Mouse (Mus musculus) MEL (cell line): ENCODE measurements around the gene Syn1. TPM values are rescaled to one million over a fixed set of nuclear protein-coding genes. Genes with fewer than 3 reads are reported as not detected.

ENCODE experiments used
- DNase-seq: peaks from one replicate; pipeline ENCODE4 v3.0.0; 2011; ENCODE audit warnings: low read depth, low spot score
- H3K27ac ChIP-seq: 2 replicates; pipeline ENCODE4 v1.5.1; 2012; ENCODE audit warnings: low read depth, mild to moderate bottlenecking, control low read depth, low read length, moderate library complexity; ENCODE audit not compliant: control insufficient read depth
- H3K27me3 ChIP-seq, 2 experiments: fragments of 150-350 bp in 1 of 2; sonication (generic) in 1 of 2; 2 replicates each; pipeline ENCODE4 v1.6.1; 2012; ENCODE audit warnings: low read length in 2 of 2, mild to moderate bottlenecking in 2 of 2, improper control_type of control experiment in 1 of 2, moderate library complexity in 1 of 2; ENCODE audit not compliant: insufficient read depth in 2 of 2, control insufficient read depth in 1 of 2
- H3K36me3 ChIP-seq, 2 experiments: 2 replicates each; pipeline ENCODE4 v1.6.1; 2012 to 2014; ENCODE audit warnings: low read length in 2 of 2, improper control_type of control experiment in 1 of 2, inconsistent platforms in 1 of 2, mild to moderate bottlenecking in 1 of 2; ENCODE audit not compliant: insufficient read depth in 2 of 2, control insufficient read depth in 1 of 2
- H3K4me1 ChIP-seq, 2 experiments: fragments of 150-350 bp in 1 of 2; sonication (generic) in 1 of 2; 2 replicates each; pipeline ENCODE4 v1.6.1; 2012; ENCODE audit warnings: low read length in 2 of 2, improper control_type of control experiment in 1 of 2, mild to moderate bottlenecking in 1 of 2; ENCODE audit not compliant: insufficient read depth in 2 of 2, control insufficient read depth in 1 of 2
- H3K4me3 ChIP-seq, 2 experiments: fragments of 150-350 bp in 1 of 2; sonication (generic) in 1 of 2; 2 replicates each; pipeline ENCODE4 v1.5.1; 2012; ENCODE audit warnings: low read depth in 2 of 2, low read length in 2 of 2, mild to moderate bottlenecking in 2 of 2, moderate library complexity in 2 of 2, control low read depth in 1 of 2, improper control_type of control experiment in 1 of 2; ENCODE audit not compliant: control insufficient read depth in 1 of 2, insufficient read depth in 1 of 2
- H3K79me2 ChIP-seq: 2 replicates; pipeline ENCODE4 v1.6.1; 2012; ENCODE audit warnings: mild to moderate bottlenecking, low read length, moderate library complexity; ENCODE audit not compliant: control insufficient read depth, poor library complexity, insufficient read depth
- H3K9ac ChIP-seq: 2 replicates; pipeline ENCODE4 v1.6.1; 2012; ENCODE audit warnings: low read depth, mild to moderate bottlenecking, control low read depth, low read length, moderate library complexity; ENCODE audit not compliant: control insufficient read depth, poor library complexity, severe bottlenecking
- H3K9me3 ChIP-seq: fragments of 150-350 bp; sonication (generic); replicated peaks from 2 replicates; pipeline ENCODE4 v1.6.1; 2012; ENCODE audit warnings: mild to moderate bottlenecking, low read length, improper control_type of control experiment, moderate library complexity; ENCODE audit not compliant: insufficient read depth
- BHLHE40 ChIP-seq: IDR thresholded peaks from 2 replicates; pipeline ENCODE4 v1.6.1; 2012; ENCODE audit warnings: low read depth, mild to moderate bottlenecking, inconsistent platforms, low read length, improper control_type of control experiment, borderline replicate concordance
- CHD2 ChIP-seq: IDR thresholded peaks from 2 replicates; pipeline ENCODE4 v1.6.1; 2011; ENCODE audit warnings: low read length, improper control_type of control experiment
- CTCF ChIP-seq, 3 experiments: IDR thresholded peaks in 2 of 3; conservative IDR thresholded peaks in 1 of 3; 2 replicates each; pipeline ENCODE4 v1.5.1; 2011 to 2012; ENCODE audit warnings: low read length in 3 of 3, low read depth in 2 of 3, mild to moderate bottlenecking in 2 of 3, improper control_type of control experiment in 1 of 3, inconsistent platforms in 1 of 3, mixed read lengths in 1 of 3, moderate library complexity in 1 of 3; ENCODE audit not compliant: control insufficient read depth in 1 of 3, insufficient read depth in 1 of 3, poor library complexity in 1 of 3, severe bottlenecking in 1 of 3
- ELF1 ChIP-seq: IDR thresholded peaks from 2 replicates; pipeline ENCODE4 v1.6.1; 2014; ENCODE audit warnings: low read depth, mild to moderate bottlenecking, inconsistent platforms, low read length, improper control_type of control experiment, moderate library complexity
- EP300 ChIP-seq, 2 experiments: IDR thresholded peaks; 2 replicates each; pipeline ENCODE4 v1.6.1; 2011; ENCODE audit warnings: improper control_type of control experiment in 2 of 2, low read length in 2 of 2, low read depth in 1 of 2, mild to moderate bottlenecking in 1 of 2
- ETS1 ChIP-seq: IDR thresholded peaks from 2 replicates; pipeline ENCODE4 v1.6.1; 2012; ENCODE audit warnings: low read depth, mild to moderate bottlenecking, inconsistent platforms, low read length, improper control_type of control experiment, moderate library complexity
- GABPA ChIP-seq: IDR thresholded peaks from 2 replicates; pipeline ENCODE4 v1.6.1; 2012; ENCODE audit warnings: low read depth, mild to moderate bottlenecking, inconsistent platforms, low read length, improper control_type of control experiment, moderate library complexity
- GATA1 ChIP-seq: IDR thresholded peaks from 2 replicates; pipeline ENCODE4 v1.6.1; 2011; ENCODE audit warnings: low read depth, low read length, improper control_type of control experiment
- JUND ChIP-seq: IDR thresholded peaks from 2 replicates; pipeline ENCODE4 v1.6.1; 2011; ENCODE audit warnings: low read depth, mild to moderate bottlenecking, improper control_type of control experiment, low read length
- KAT2A ChIP-seq: conservative IDR thresholded peaks from 2 replicates; pipeline ENCODE4 v1.6.1; 2012; ENCODE audit warnings: low read depth, low read length, improper control_type of control experiment, inconsistent platforms
- MAFK ChIP-seq: IDR thresholded peaks from 2 replicates; pipeline ENCODE4 v1.6.1; 2011; ENCODE audit warnings: low read depth, mild to moderate bottlenecking, low read length, improper control_type of control experiment, borderline replicate concordance
- MAX ChIP-seq: IDR thresholded peaks from 2 replicates; pipeline ENCODE4 v1.6.1; 2011; ENCODE audit warnings: low read length, improper control_type of control experiment
- MAZ ChIP-seq: IDR thresholded peaks from 2 replicates; pipeline ENCODE4 v1.6.1; 2012; ENCODE audit warnings: low read depth, mild to moderate bottlenecking, inconsistent platforms, low read length, improper control_type of control experiment
- MEF2A ChIP-seq: IDR thresholded peaks from 2 replicates; pipeline ENCODE4 v1.6.1; 2014; ENCODE audit warnings: low read depth, mild to moderate bottlenecking, inconsistent platforms, low read length, improper control_type of control experiment; ENCODE audit not compliant: poor library complexity, insufficient replicate concordance, severe bottlenecking; ENCODE audit errors: extremely low read depth
- MXI1 ChIP-seq: IDR thresholded peaks from 2 replicates; pipeline ENCODE4 v1.6.1; 2011; ENCODE audit warnings: mild to moderate bottlenecking, low read depth, low read length, improper control_type of control experiment
- MYC ChIP-seq: IDR thresholded peaks from 2 replicates; pipeline ENCODE4 v1.6.1; 2011; ENCODE audit warnings: low read depth, mild to moderate bottlenecking, low read length, improper control_type of control experiment, moderate library complexity
- NELFE ChIP-seq: IDR thresholded peaks from 2 replicates; pipeline ENCODE4 v1.6.1; 2011; ENCODE audit warnings: low read depth, low read length, improper control_type of control experiment
- NRF1 ChIP-seq: IDR thresholded peaks from 2 replicates; pipeline ENCODE4 v1.6.1; 2014; ENCODE audit warnings: low read depth, mild to moderate bottlenecking, inconsistent platforms, low read length, improper control_type of control experiment, moderate library complexity; ENCODE audit not compliant: poor library complexity, insufficient read depth, severe bottlenecking
- POLR2A ChIP-seq, 2 experiments: IDR thresholded peaks; 2 replicates each; pipeline ENCODE4 v1.6.1; 2011 to 2012; ENCODE audit warnings: low read length in 2 of 2, mild to moderate bottlenecking in 2 of 2, control low read depth in 1 of 2, improper control_type of control experiment in 1 of 2, low read depth in 1 of 2, moderate library complexity in 1 of 2; ENCODE audit not compliant: control insufficient read depth in 1 of 2, insufficient read depth in 1 of 2, poor library complexity in 1 of 2
- POLR2AphosphoS2 ChIP-seq: IDR thresholded peaks from 2 replicates; pipeline ENCODE4 v1.6.1; 2011; ENCODE audit warnings: low read length, improper control_type of control experiment
- RAD21 ChIP-seq: IDR thresholded peaks from 2 replicates; pipeline ENCODE4 v1.6.1; 2011; ENCODE audit warnings: mild to moderate bottlenecking, low read depth, low read length, improper control_type of control experiment
- SIN3A ChIP-seq: IDR thresholded peaks from 2 replicates; pipeline ENCODE4 v1.6.1; 2012; ENCODE audit warnings: low read length, improper control_type of control experiment, inconsistent platforms
- SMC3 ChIP-seq: IDR thresholded peaks from 2 replicates; pipeline ENCODE4 v1.6.1; 2011; ENCODE audit warnings: low read depth, low read length, improper control_type of control experiment
- TAL1 ChIP-seq: IDR thresholded peaks from 2 replicates; pipeline ENCODE4 v1.6.1; 2012; ENCODE audit warnings: mild to moderate bottlenecking, inconsistent platforms, low read length, moderate library complexity, mixed read lengths
- TBP ChIP-seq: IDR thresholded peaks from 2 replicates; pipeline ENCODE4 v1.8.0; 2011; ENCODE audit warnings: low read depth, low read length, improper control_type of control experiment
- TCF12 ChIP-seq: IDR thresholded peaks from 2 replicates; pipeline ENCODE4 v1.6.1; 2014; ENCODE audit warnings: low read depth, mild to moderate bottlenecking, inconsistent platforms, low read length, improper control_type of control experiment, moderate library complexity
- ZC3H11A ChIP-seq: IDR thresholded peaks from 2 replicates; pipeline ENCODE4 v1.6.1; 2012; ENCODE audit warnings: low read depth, mild to moderate bottlenecking, inconsistent platforms, low read length, improper control_type of control experiment
- ZKSCAN1 ChIP-seq: IDR thresholded peaks from 2 replicates; pipeline ENCODE4 v1.6.1; 2012; ENCODE audit warnings: low read depth, mild to moderate bottlenecking, inconsistent platforms, low read length, improper control_type of control experiment, moderate library complexity
- ZMIZ1 ChIP-seq: IDR thresholded peaks from 2 replicates; pipeline ENCODE4 v1.6.1; 2012; ENCODE audit warnings: low read depth, mild to moderate bottlenecking, inconsistent platforms, low read length, improper control_type of control experiment, moderate library complexity
- ZNF384 ChIP-seq: IDR thresholded peaks from 2 replicates; pipeline ENCODE4 v1.6.1; 2012; ENCODE audit warnings: low read depth, mild to moderate bottlenecking, inconsistent platforms, low read length, improper control_type of control experiment
- polyA plus RNA-seq, 2 experiments: library from polyadenylated mRNA; stranded (reverse) in 1 of 2; unstranded in 1 of 2; fragments of >175 nt in 1 of 2; fragments of >200 nt in 1 of 2; gene quantifications; 2 replicates each; pipeline versions ENCODE4 v1.2.1 to v1.2.4; 2012; ENCODE audit warnings: low replicate concordance in 2 of 2, low read depth in 1 of 2; ENCODE audit not compliant: insufficient read length in 2 of 2, insufficient read depth in 1 of 2, missing spikeins in 1 of 2
- total RNA-seq: library from RNA; depleted of rRNA; stranded (reverse); fragments of 300-350 nt; gene quantifications from 2 replicates; pipeline ENCODE4 v1.2.3, GENCODE M21; 2012

Syn1 gene
- total and polyA plus RNA-seq, 3 experiments: 0.08 to 0.22 TPM; not detected in 1

DNA sequence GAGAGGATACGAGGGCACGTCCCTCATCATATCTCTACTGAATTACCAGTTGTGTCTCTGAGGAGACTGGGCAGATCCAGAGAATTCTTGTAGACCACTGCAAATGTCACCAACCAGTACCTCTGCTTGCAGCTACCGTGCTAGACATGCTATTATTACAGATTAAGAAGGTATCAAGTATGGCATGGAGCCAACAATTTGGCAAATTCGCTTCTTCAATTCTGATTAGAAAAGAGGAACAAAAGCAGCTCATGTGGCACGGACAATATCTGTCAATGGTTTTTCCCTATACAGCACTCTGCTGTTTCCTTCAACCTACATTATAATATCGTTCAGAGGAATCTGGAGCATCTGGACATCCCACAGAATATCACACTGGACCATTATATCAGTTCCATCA lies 7.1 kb downstream of the Syn1 start:
- Histone ChIP-seq H3K4me1 (peaks cover 6 to 13% of the 10 kb centered on the region in 2 experiments; a peak in 3 of 4 replicates), H3K27me3 (peaks cover 2 to 10% of the 10 kb centered on the region in 2 experiments; a peak in 3 of 4 replicates), H3K9me3 (no peaks in the 10 kb centered on the region), H3K27ac (no peak overlapping the region), H3K36me3 (peaks cover 0 to 16% of the 10 kb centered on the region in 2 experiments; a peak in 2 of 4 replicates), H3K79me2 (no peaks in the 10 kb centered on the region), H3K9ac (no peak overlapping the region), H3K4me3 (no peak overlapping the region)
- TF ChIP-seq EP300 (IDR thresholded peaks at IDR 0.05; ENCODE audit: low read depth in 1 of 2, low read length in 2 of 2): peak in 1 of 2 experiments; percentile 49; a peak in 1 of 4 replicates
- peak; percentile 22; the same call in 1 of the 2 replicates for TF ChIP-seq MYC
- TF ChIP-seq MAX: peak; percentile 13; the same call in 1 of the 2 replicates
- 0 out of 2 replicates have a peak, but pooled peaks have one; percentile 31 for TF ChIP-seq MXI1
- TF ChIP-seq ELF1: no peak
- 0 out of 2 replicates have a peak, but pooled peaks have one; percentile 38 for TF ChIP-seq GATA1
- TF ChIP-seq CHD2: no peak
- DNase-seq: peak; percentile 79

DNA sequence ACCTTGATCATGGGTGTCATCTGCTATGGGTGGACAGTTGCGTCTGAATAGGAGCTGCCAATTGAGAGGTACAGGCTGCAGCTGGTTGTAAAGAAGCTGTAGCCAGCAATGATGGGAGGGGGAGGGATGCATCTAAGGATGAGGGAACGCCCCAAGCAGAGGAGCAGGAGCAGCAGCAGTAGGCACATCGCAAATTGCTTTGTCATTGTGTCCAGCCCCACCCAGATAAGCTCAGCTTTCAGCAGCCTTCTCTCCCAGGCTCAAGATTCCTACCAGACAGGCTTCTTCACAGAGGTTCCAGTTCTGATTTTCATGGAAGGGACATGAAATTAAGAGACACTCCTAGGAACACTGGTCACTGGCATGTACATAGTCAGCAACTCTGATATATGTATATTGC lies 10.7 kb downstream of the Syn1 start:
- no peaks in the 10 kb centered on the region; a peak in 2 of 4 replicates for H3K27me3 ChIP-seq
- H3K4me3 ChIP-seq: no peak overlapping the region
- H3K79me2 ChIP-seq: no peaks in the 10 kb centered on the region
- peak; percentile 76 for DNase-seq
- peaks cover 0 to 12% of the 10 kb centered on the region in 2 experiments; a peak in 2 of 4 replicates for H3K36me3 ChIP-seq
- no peaks in the 10 kb centered on the region for H3K9me3 ChIP-seq
- H3K9ac ChIP-seq: no peak overlapping the region
- peaks cover 6 to 12% of the 10 kb centered on the region in 2 experiments; a peak in 3 of 4 replicates for H3K4me1 ChIP-seq
- H3K27ac ChIP-seq: no peak overlapping the region
- TF ChIP-seq TAL1: no peak
- TF ChIP-seq MEF2A: no peak
- TF ChIP-seq ZMIZ1: no peak
- 0 out of 2 replicates have a peak, but pooled peaks have one; percentile 31 for TF ChIP-seq MAZ
- no peak for TF ChIP-seq BHLHE40
- no peak for TF ChIP-seq POLR2A (IDR thresholded peaks at IDR 0.05; ENCODE audit: control insufficient read depth in 1 of 2, insufficient read depth in 1 of 2, low read depth in 1 of 2, low read length in 2 of 2, poor library complexity in 1 of 2)
- no peak for TF ChIP-seq ZNF384
- no peak for TF ChIP-seq KAT2A
- peak; percentile 45 to 50; a peak in 3 of 4 replicates for TF ChIP-seq EP300 (IDR thresholded peaks at IDR 0.05; ENCODE audit: low read depth in 1 of 2, low read length in 2 of 2)
- no peak for TF ChIP-seq CHD2
- no peak for TF ChIP-seq SIN3A
- TF ChIP-seq JUND: no peak
- 0 out of 2 replicates have a peak, but pooled peaks have one; percentile 49 for TF ChIP-seq MAFK
- no peak for TF ChIP-seq ZC3H11A
- TF ChIP-seq SMC3: no peak
- TF ChIP-seq ELF1: no peak
- no peak for TF ChIP-seq TCF12
- no peak for TF ChIP-seq NRF1
- TF ChIP-seq ETS1: no peak
- TF ChIP-seq GATA1: peak; percentile 62
- TF ChIP-seq POLR2AphosphoS2: no peak
- TF ChIP-seq NELFE: no peak
- TF ChIP-seq TBP: no peak
- 0 out of 2 replicates have a peak, but pooled peaks have one; percentile 21 for TF ChIP-seq MAX
- TF ChIP-seq GABPA: peak; percentile 62; the same call in 1 of the 2 replicates
- TF ChIP-seq MYC: 0 out of 2 replicates have a peak, but pooled peaks have one; percentile 20
- TF ChIP-seq RAD21: no peak
- TF ChIP-seq MXI1: no peak
- TF ChIP-seq ZKSCAN1: no peak
- TF ChIP-seq CTCF (IDR thresholded peaks at IDR 0.05 in 2 of 3, conservative IDR thresholded peaks at IDR 0.05 in 1 of 3; ENCODE audit: control insufficient read depth in 1 of 3, insufficient read depth in 1 of 3, low read depth in 2 of 3, low read length in 3 of 3, poor library complexity in 1 of 3, severe bottlenecking in 1 of 3): no peak
